Mouse (Mus musculus): Measurements from ENCODE around the gene Crtap.
"Not testable (repeated sequence)": the region's sequence is repeated elsewhere in the genome, so short reads cannot be mapped to it uniquely, and the experiment has no call there.

DNA sequence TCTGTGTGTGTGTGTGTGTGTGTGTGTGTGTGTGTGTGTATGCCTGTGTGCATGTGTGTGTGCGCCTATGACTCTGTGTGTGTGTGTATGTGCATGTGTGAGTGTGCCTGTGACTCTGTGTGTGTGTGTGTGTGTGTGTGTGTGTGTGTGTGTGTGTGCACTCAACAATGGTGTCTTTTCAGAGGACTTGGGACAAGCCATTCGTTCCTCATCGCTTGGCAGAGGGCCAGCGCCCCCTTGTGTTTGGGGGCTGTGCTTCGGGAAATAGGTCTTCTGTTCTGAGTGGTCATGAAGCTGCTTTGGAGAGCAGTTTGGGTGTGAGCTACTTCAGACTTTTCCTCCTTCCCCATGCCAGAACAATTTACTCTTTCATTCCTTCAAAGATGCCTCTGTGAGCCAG lies 18.8 kb downstream of the Crtap start:
- not testable (repeated sequence) for TF ChIP-seq CTCF (IDR thresholded peaks at IDR 0.05; ENCODE audit: insufficient read depth, low read length); POLR2A (IDR thresholded peaks at IDR 0.05; ENCODE audit: borderline replicate concordance, extremely low read depth, low read depth, low read length)

All from lung, adult 2 months (tissue).